8 mouse cellular contexts compared by ENCODE assay signal in the genomic region with DNA sequence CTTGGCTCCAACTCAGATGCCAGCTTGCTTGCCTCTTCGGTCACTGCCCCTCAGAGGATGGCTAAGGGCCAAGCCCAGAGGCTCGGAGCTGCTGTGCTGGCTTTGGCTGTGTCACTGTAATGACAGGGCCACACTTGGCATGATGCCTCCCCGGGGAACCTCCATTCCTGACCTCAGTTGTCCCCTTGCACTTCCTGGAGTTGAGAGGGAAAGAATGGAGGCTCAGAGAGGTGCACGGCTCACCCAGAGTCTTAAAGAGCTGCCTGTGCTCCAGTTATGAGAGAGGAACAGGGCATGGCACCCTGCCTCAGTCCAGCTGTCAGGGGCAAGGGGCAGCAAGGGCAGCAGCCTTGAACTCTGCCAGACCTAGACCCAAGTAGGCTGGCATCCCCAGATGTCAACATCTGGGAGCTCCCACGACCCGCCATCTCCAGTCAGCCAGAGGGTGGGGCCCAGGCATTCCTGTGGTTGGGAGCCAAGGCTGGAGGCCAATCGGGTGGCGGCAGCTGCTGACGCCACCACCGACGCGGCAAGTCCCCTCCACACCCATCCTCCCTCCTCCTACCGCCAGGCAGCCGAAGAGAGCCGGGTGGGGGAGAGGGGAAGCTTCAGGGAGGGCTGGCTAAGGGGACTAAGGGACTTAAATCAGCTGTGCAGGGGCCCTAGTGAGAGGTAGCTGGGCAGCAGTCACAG. TPM values are rescaled to one million over a fixed set of nuclear protein-coding genes. Genes with fewer than 3 reads are reported as not detected.
A peak's percentile ranks its signal among the peaks of the same experiment; 100 is the strongest.
DNase-seq lines count a peak whose midpoint lies in the region; ATAC-seq and TF ChIP-seq lines count a peak whose summit lies in the region.

No protein-coding gene starts in this region.

- TF ChIP-seq EP300 in liver, embryonic 14.5 days (IDR thresholded peaks at IDR 0.05; ENCODE audit: low read depth): no peak

- H3K27ac ChIP-seq in forebrain, embryonic 12.5 days: peak overlapping the region; percentile 75
- peak overlapping the region; percentile 88 for H3K27ac ChIP-seq in heart, embryonic 15.5 days
- peak overlapping the region; percentile 29 for H3K27ac ChIP-seq in liver, embryonic 14.5 days
- 0 out of 2 replicates have a peak overlapping the region, but pooled peaks have one; percentile 32 for H3K27ac ChIP-seq in neural tube, embryonic 12.5 days

- H3ac ChIP-seq in C2C12 (ENCODE audit: control insufficient read depth, insufficient read length, low read depth): peak overlapping the region; percentile 66

- no peaks in the 10 kb centered on the region for H3K27me3 ChIP-seq in C2C12 (ENCODE audit: control insufficient read depth, insufficient read depth, insufficient read length)
- no peaks in the 10 kb centered on the region for H3K27me3 ChIP-seq in forebrain, embryonic 12.5 days
- H3K27me3 ChIP-seq in heart, embryonic 15.5 days: no peaks in the 10 kb centered on the region
- no peaks in the 10 kb centered on the region for H3K27me3 ChIP-seq in liver, embryonic 14.5 days (ENCODE audit: control insufficient read depth, insufficient read depth, low read length)
- no peaks in the 10 kb centered on the region for H3K27me3 ChIP-seq in neural tube, embryonic 12.5 days (replicated peaks)

- peaks cover 38% of the 10 kb centered on the region for H3K4me1 ChIP-seq in forebrain, embryonic 12.5 days
- H3K4me1 ChIP-seq in heart, embryonic 15.5 days (replicated peaks): peaks cover 47% of the 10 kb centered on the region
- H3K4me1 ChIP-seq in liver, embryonic 14.5 days (replicated peaks; ENCODE audit: control insufficient read depth in 2 of 2, insufficient read depth in 2 of 2, low read length in 1 of 2): peaks cover 39 to 40% of the 10 kb centered on the region in 2 experiments
- peaks cover 40% of the 10 kb centered on the region for H3K4me1 ChIP-seq in neural tube, embryonic 12.5 days

- peaks cover 25% of the 10 kb centered on the region for H3K79me3 ChIP-seq in C2C12 (ENCODE audit: low read depth)

- peaks cover 80% of the 10 kb centered on the region for H3K36me3 ChIP-seq in C2C12 (ENCODE audit: control insufficient read depth, insufficient read depth)
- H3K36me3 ChIP-seq in forebrain, embryonic 12.5 days (replicated peaks): peaks cover 11% of the 10 kb centered on the region; the same call in 1 of the 2 replicates
- H3K36me3 ChIP-seq in heart, embryonic 15.5 days: peaks cover 76% of the 10 kb centered on the region
- H3K36me3 ChIP-seq in liver, embryonic 14.5 days (replicated peaks; ENCODE audit: control insufficient read depth, insufficient read depth, low read depth): peaks cover 89% of the 10 kb centered on the region
- peaks cover 35% of the 10 kb centered on the region for H3K36me3 ChIP-seq in neural tube, embryonic 12.5 days

- H3K79me2 ChIP-seq in C2C12 (ENCODE audit: control insufficient read depth, insufficient read depth): peaks cover 49% of the 10 kb centered on the region

- H3K4me2 ChIP-seq in forebrain, embryonic 12.5 days: peak overlapping the region; percentile 71
- peak overlapping the region; percentile 61 for H3K4me2 ChIP-seq in heart, embryonic 15.5 days
- H3K4me2 ChIP-seq in liver, embryonic 14.5 days (ENCODE audit: low read depth): peak overlapping the region; percentile 42
- peak overlapping the region; percentile 71 for H3K4me2 ChIP-seq in neural tube, embryonic 12.5 days (replicated peaks)

- H3K4me3 ChIP-seq in C2C12 (ENCODE audit: insufficient read depth, poor library complexity, severe bottlenecking): peak overlapping the region; percentile 51
- peak overlapping the region; percentile 48 for H3K4me3 ChIP-seq in forebrain, embryonic 12.5 days (replicated peaks)
- peak overlapping the region; percentile 42 for H3K4me3 ChIP-seq in heart, embryonic 15.5 days
- H3K4me3 ChIP-seq in liver, embryonic 14.5 days (ENCODE audit: insufficient read depth in 1 of 2, low read depth in 2 of 2, low read length in 2 of 2): no peak overlapping the region
- H3K4me3 ChIP-seq in neural tube, embryonic 12.5 days: peak overlapping the region; percentile 50

- peak; percentile 85 to 90 for DNase-seq in kidney, postnatal 25 days
- no peak for DNase-seq in liver, embryonic 14.5 days (ENCODE audit: low read depth in 3 of 3, low spot score in 3 of 3)
- DNase-seq in urinary bladder, postnatal 36 days (ENCODE audit: low spot score in 2 of 2): peak; percentile 65 to 74

- H3K9ac ChIP-seq in forebrain, embryonic 12.5 days: peak overlapping the region; percentile 66
- peak overlapping the region; percentile 46 for H3K9ac ChIP-seq in heart, embryonic 15.5 days
- H3K9ac ChIP-seq in liver, embryonic 14.5 days (replicated peaks): peak overlapping the region; percentile 39
- peak overlapping the region; percentile 67 for H3K9ac ChIP-seq in neural tube, embryonic 12.5 days

- WGBS in forebrain, embryonic 12.5 days: 15% methylated on average over 15 of the region's 15 CpGs
- WGBS in heart, embryonic 15.5 days: 11% methylated on average over 15 of the region's 15 CpGs
- WGBS in liver, embryonic 14.5 days (ENCODE audit: insufficient replicate concordance): 39% methylated on average over 15 of the region's 15 CpGs
- 13% methylated on average over 15 of the region's 15 CpGs for WGBS in neural tube, embryonic 12.5 days

- peak; percentile 71 for ATAC-seq in cerebellum, adult (ENCODE audit: insufficient number of reproducible peaks, low FRiP score, low TSS enrichment)
- ATAC-seq in forebrain, embryonic 12.5 days (ENCODE audit: low FRiP score): peak; percentile 90
- ATAC-seq in heart, embryonic 15.5 days (replicated peaks; ENCODE audit: insufficient number of reproducible peaks, insufficient read depth, low FRiP score, low read depth): peak; percentile 76
- ATAC-seq in liver, embryonic 14.5 days (ENCODE audit: insufficient read depth): no peak
- ATAC-seq in neural tube, embryonic 12.5 days (ENCODE audit: low FRiP score, low read depth): peak; percentile 86

- no peak for TF ChIP-seq CTCF in C2C12 (IDR thresholded peaks at IDR 0.05; ENCODE audit: control insufficient read depth, insufficient read depth, insufficient read length)
- TF ChIP-seq CTCF in liver, embryonic 14.5 days (IDR thresholded peaks at IDR 0.05; ENCODE audit: low read depth): 0 out of 2 replicates have a peak, but pooled peaks have one; percentile 2

- H3K9me3 ChIP-seq in forebrain, embryonic 12.5 days: no peaks in the 10 kb centered on the region
- no peaks in the 10 kb centered on the region for H3K9me3 ChIP-seq in heart, embryonic 15.5 days (replicated peaks)
- no peaks in the 10 kb centered on the region for H3K9me3 ChIP-seq in liver, embryonic 14.5 days (ENCODE audit: control insufficient read depth, low read length)
- no peaks in the 10 kb centered on the region for H3K9me3 ChIP-seq in neural tube, embryonic 12.5 days

TF ChIP-seq in C2C12, 6 proteins besides CTCF, POLR2A, EP300 and RAD21:
- no peak for TF ChIP-seq MYOD1 (IDR thresholded peaks at IDR 0.05; ENCODE audit: control insufficient read depth, insufficient read length, low read depth)
- no peak for TF ChIP-seq MAX (IDR thresholded peaks at IDR 0.05)
- TF ChIP-seq MYOG (IDR thresholded peaks at IDR 0.05; ENCODE audit: control insufficient read depth, extremely low read depth, insufficient read length): no peak
- no peak for TF ChIP-seq USF1 (IDR thresholded peaks at IDR 0.05; ENCODE audit: low read depth)
- no peak for TF ChIP-seq FOSL1 (IDR thresholded peaks at IDR 0.05; ENCODE audit: insufficient read depth, low read length, poor library complexity, severe bottlenecking)
- TF ChIP-seq CEBPB (IDR thresholded peaks at IDR 0.05; ENCODE audit: low read depth): no peak

RNA-seq across cellular contexts. Expression of a gene that starts 34.4 kb away (rescaled TPM):
- 23.9 TPM for polyA plus RNA-seq in C2C12 (2012; fragmentation: generic; extraction: Trizol)
- 4.2 and 5.1 TPM in 2 replicates for polyA plus RNA-seq in forebrain, embryonic 12.5 days (2016; fragmentation: Nextera tagmentation; extraction: Ambion mirVana)
- 6.0 and 7.8 TPM in 2 replicates for polyA plus RNA-seq in heart, embryonic 15.5 days (2015; fragmentation: Nextera tagmentation; extraction: Ambion mirVana)
- polyA plus RNA-seq in liver, embryonic 14.5 days (2012; rRNA removed): 17.5 and 21.2 TPM in 2 replicates
- 7.3 and 7.9 TPM in 2 replicates for polyA plus RNA-seq in liver, embryonic 14.5 days (2014; fragmentation: Nextera tagmentation; extraction: Ambion mirVana)
- polyA plus RNA-seq in neural tube, embryonic 12.5 days (2016; fragmentation: Nextera tagmentation; extraction: Ambion mirVana): 8.3 and 9.3 TPM in 2 replicates

RNA-seq across cellular contexts. Expression of a gene that starts 50.4 kb away (rescaled TPM):
- 0.34 TPM for polyA plus RNA-seq in C2C12 (2012; fragmentation: generic; extraction: Trizol)
- polyA plus RNA-seq in forebrain, embryonic 12.5 days (2016; fragmentation: Nextera tagmentation; extraction: Ambion mirVana): 0.50 and 0.79 TPM in 2 replicates
- polyA plus RNA-seq in heart, embryonic 15.5 days (2015; fragmentation: Nextera tagmentation; extraction: Ambion mirVana): 0.78 and 1.0 TPM in 2 replicates
- 0.02 TPM in 1 of 2 replicates, not detected in the other for polyA plus RNA-seq in liver, embryonic 14.5 days (2012; rRNA removed)
- polyA plus RNA-seq in liver, embryonic 14.5 days (2014; fragmentation: Nextera tagmentation; extraction: Ambion mirVana): not detected in 2 replicates
- 0.66 and 0.87 TPM in 2 replicates for polyA plus RNA-seq in neural tube, embryonic 12.5 days (2016; fragmentation: Nextera tagmentation; extraction: Ambion mirVana)

Comparison
In these comparisons a context has a peak if more than half of its experiments do, and no peak if none do; other contexts are left out.
1. H3K4me3 ChIP-seq: peak in C2C12 (single experiment), forebrain, embryonic 12.5 days (single experiment), heart, embryonic 15.5 days (single experiment) and neural tube, embryonic 12.5 days (single experiment); none in liver, embryonic 14.5 days (0 of 2).
2. H3K27ac ChIP-seq: peak in every context shown above with its lines; median percentile 88 in heart, embryonic 15.5 days; 75 in forebrain, embryonic 12.5 days; 32 in neural tube, embryonic 12.5 days; 29 in liver, embryonic 14.5 days.
3. DNase-seq: peak in kidney, postnatal 25 days (2 of 2) and urinary bladder, postnatal 36 days (2 of 2); none in liver, embryonic 14.5 days (0 of 3).
4. Peak in every context shown above with its lines, with median percentiles within 50 percentile points of each other: H3K4me2 ChIP-seq and H3K9ac ChIP-seq.